Mouse (Mus musculus): Measurements from ENCODE around the gene Fkbp3.
A peak's percentile ranks its signal among the peaks of the same experiment; 100 is the strongest.
"Not testable (repeated sequence)": the region's sequence is repeated elsewhere in the genome, so short reads cannot be mapped to it uniquely, and the experiment has no call there.

The Fkbp3 gene

GRCm38 (mm10) chr12:65073611-65074178 is at the start of gene Fkbp3:
Fkbp3 (minus strand) TSS chr12:65074007.
- DNase-seq (ENCODE audit: low spot score), result peak; percentile 99

DNA sequence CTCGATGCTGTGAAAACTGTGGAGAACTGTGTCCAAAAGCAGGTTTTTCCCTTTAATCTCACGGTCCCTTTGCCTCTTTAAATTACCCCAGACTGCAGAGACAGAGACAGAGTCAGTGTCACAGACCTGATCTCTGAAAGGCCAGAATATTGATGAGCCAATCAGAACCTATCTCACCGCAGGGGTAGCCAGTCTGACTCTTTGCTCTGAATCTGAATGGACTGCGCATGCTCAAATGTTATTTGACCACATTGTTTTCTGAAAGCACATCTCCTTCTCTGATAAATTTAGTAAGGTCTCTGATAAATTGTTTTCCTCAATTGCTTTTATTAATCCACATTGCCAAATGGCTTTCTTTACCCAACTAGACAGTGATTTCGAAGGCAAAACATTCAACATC is 45.6 kb upstream of the Fkbp3 start:
- no peak for DNase-seq (ENCODE audit: low spot score)

GRCm38 (mm10) chr12:65118968-65119367 is 45.2 kb upstream of the Fkbp3 start:
- DNase-seq (ENCODE audit: low spot score), result no peak

DNA sequence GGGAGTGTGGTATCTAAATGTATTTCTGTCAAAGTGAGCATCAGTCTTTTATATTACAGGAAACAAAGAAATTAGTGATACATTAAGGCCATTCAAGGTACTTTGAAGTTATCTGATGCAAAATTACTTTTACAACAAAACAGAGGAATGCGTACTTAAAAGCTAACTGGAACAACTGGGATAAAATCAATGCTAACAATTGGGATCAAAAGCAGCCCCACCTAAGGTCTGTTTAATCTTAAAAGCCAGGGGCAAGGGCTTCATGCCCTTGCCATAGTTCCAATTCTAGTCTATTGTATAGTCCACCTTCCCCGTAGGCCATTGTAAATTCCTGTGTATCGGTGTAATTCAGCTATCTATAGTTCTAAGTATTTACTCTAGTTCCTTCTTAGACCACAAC is 41.2 kb upstream of the Fkbp3 start:
- DNase-seq (ENCODE audit: low spot score), result not testable (repeated sequence)

DNA sequence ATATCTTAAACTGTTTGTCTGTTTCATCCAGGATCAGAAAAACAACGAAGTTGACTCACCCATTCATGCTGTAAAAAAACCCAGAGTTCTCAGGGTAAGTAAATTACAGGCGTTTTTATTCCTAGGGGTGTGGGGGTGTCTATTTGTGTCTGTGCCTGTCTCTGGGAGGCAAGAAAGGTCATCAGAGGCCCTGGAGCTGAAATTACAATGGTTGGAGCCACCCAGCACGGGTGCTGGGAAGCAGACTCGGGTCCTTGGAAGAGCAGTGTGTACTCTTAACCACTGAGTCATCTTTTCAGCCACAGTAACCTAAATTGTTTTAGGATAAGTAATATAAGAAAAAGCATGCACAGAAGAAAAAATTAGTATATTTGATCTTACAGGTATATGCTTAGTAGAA is 40.1 kb upstream of the Fkbp3 start:
- DNase-seq (ENCODE audit: low spot score), result no peak

DNA sequence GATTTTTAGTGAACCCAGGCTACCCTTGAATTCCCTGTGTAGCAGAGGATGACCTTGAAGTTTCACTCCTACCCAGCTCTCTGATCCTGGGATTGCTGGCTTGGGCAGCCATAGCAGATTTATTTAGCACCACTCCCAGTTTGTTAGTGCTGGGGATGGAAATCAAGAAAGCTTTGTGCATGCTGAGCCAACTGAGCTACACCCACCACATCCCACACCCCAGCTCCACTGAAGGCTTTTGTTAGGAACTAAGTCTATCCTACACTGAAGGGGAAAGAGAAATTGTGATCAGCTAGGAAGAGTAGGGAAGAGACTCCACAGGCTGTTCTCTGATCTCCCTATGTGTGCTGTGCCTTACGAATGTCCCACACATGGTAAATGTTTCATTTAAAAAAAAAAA is 39.0 kb upstream of the Fkbp3 start:
- no peak for DNase-seq (ENCODE audit: low spot score)

DNA sequence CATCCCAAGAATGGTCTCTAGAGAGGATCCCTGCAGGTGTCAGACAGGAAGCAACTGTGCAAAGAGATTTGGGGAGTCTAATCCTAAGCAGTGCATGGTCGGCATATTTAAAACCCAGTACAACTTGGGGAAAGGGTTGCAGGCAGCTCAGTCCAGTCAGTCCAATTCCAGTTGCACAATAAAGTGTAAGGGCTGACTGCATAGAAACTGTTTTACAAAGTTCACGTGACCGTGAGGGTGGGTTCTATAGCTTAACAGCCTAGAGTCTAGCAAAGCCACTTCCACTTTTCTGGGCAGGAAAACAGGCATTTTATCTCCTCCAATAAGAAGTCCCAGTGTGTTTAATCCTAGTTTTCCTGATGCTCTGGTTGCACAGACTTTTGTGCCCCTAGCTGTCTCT is 37.7 kb upstream of the Fkbp3 start:
- DNase-seq (ENCODE audit: low spot score), result no peak

GRCm38 (mm10) chr12:65108746-65109145 is 34.9 kb upstream of the Fkbp3 start:
- DNase-seq (ENCODE audit: low spot score), result no peak

GRCm38 (mm10) chr12:65076906-65077305 is 3.1 kb upstream of the Fkbp3 start:
- no peak for DNase-seq (ENCODE audit: low spot score)

- peak; percentile 48 for DNase-seq (ENCODE audit: low spot score)
Observed at GRCm38 (mm10) chr12:65075733-65076310, 2.0 kb upstream of the Fkbp3 start.

DNA sequence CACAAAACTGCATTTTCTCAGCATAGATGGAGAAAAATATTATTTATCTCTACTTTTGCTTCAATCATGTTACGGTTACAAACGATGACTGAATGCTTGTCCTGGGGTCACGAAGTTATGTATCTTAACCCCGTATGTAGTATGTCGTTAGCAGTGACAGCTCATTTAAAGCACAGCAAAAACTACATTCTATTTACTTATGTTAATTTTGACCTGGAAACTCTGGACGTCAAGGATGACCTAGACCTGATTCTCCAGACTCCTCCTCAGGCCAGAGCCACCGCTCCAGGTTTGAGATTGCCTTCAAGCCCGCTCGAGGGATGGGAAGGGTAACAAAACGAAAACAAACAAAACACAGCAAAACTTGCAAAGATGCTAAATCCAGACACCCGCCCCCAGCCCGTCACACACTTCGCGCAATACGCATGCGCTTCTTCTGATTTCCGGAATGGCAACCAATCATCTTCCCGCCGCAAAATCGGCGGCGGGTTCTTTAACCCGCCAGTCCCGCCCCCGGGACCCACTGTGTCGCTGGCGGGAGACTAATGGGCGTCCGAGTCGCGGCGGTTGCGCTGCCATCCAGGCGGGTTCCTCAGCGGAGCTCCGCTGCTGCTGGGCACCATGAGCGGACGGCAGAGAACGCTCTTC is 1.4 kb upstream of the Fkbp3 start, which contains the start of gene Fancm:
Gene Fancm (plus strand): TSS at position 519 of the 648 bp plus-strand sequence.
- DNase-seq (ENCODE audit: low spot score), result peak; percentile 96

- peak; percentile 30 for DNase-seq (ENCODE audit: low spot score)
Observed at GRCm38 (mm10) chr12:65074651-65075050, 844 bp upstream of the Fkbp3 start.

DNA sequence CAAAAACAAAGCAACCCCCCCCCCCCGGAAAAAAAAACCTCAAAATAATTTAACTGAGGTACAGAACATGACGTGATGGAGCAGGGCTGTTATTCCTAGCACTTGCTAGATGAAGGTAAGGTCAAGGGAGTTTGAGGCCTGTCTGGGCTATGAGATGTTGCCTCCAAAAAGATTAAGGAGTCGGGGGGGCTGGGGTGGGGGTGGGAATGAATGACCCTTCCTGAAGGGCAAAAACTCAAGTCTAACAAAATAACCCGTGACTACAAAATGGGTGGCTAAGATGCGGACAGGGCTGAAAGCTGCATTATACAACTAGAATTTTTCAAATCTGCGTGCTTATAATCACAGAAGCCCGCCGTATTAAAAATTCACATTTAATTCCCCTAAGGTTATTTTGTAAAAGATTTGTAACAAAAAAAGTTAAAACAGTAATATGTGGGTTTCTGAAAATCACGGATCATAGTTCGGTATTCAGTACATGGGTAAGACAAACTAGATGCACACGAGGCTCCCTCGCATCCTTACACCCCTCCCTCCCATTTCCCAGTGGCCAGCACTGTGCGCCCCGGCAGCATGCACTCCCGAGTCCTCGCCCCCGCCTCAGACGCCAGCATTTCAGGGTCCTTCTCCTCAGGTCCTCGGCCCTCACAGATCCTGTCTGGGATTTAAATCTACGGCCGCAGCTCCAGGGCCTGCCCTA is 746 bp downstream of the Fkbp3 start:
- DNase-seq (ENCODE audit: low spot score), result no peak

- DNase-seq (ENCODE audit: low spot score), result no peak
Observed at GRCm38 (mm10) chr12:65068409-65068808, 5.4 kb downstream of the Fkbp3 start.

DNA sequence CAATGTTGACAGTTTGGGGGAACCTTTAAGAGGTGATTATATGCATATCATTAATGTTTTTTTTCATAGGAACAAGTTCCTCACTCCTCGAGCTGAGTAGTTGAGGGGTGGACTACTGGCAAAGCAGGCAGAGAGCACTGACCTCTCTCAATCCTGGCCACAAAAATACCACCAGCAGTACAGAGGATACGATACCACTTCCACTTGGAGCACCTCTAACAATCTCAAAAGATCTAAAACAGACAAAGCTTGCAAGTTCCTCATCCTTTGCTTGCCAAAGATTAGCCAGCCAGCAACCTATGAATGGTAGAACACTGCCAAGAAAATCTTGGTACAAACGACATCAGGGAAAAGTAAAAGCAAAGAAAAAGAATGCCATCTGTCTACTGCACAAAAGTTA is 7.6 kb downstream of the Fkbp3 start:
- DNase-seq (ENCODE audit: low spot score), result no peak

- no peak for DNase-seq (ENCODE audit: low spot score)
Observed at GRCm38 (mm10) chr12:65065241-65065640, 8.6 kb downstream of the Fkbp3 start.

DNA sequence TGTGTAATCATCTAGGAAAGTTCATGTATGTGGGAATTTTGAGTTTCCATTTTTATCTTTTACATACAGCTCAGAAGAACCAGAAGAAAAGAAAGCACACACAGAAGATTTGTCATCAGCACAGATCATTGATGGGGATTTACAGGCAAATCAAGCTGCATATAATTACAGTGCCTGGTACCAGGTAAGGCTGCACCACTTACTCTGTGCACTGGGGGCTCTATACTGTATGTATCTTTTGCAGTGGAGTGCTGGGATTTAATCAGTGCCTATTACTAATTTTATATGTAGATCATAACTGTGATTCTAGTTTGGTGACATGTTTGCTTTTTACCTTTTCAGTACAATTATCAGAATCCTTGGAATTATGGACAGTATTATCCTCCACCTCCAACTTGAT is 12.7 kb downstream of the Fkbp3 start:
- no peak for DNase-seq (ENCODE audit: low spot score)

- DNase-seq (ENCODE audit: low spot score), result no peak
Observed at GRCm38 (mm10) chr12:65058203-65058602, 15.6 kb downstream of the Fkbp3 start.

GRCm38 (mm10) chr12:65048799-65049198 is 25.0 kb downstream of the Fkbp3 start:
- no peak for DNase-seq (ENCODE audit: low spot score)

DNA sequence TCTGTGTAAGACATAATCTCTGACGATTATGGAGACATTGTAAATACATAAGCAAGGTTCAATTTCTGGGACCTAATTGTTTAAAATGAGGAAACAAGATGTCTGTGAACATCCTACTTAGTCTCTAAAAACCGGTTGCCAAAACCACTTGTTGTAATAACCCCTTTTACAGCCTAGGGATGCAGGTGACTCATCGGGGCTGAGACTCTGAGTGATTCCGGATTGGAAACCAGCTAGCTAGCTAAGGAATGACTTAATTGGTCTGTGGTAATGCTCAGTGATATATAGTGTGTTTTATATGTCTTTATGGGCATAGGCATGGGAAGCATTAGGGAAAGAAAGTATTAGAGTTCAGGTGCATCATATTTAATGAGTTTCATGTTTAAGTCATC is 36.3 kb downstream of the Fkbp3 start:
- DNase-seq (ENCODE audit: low spot score), result peak; percentile 72

DNA sequence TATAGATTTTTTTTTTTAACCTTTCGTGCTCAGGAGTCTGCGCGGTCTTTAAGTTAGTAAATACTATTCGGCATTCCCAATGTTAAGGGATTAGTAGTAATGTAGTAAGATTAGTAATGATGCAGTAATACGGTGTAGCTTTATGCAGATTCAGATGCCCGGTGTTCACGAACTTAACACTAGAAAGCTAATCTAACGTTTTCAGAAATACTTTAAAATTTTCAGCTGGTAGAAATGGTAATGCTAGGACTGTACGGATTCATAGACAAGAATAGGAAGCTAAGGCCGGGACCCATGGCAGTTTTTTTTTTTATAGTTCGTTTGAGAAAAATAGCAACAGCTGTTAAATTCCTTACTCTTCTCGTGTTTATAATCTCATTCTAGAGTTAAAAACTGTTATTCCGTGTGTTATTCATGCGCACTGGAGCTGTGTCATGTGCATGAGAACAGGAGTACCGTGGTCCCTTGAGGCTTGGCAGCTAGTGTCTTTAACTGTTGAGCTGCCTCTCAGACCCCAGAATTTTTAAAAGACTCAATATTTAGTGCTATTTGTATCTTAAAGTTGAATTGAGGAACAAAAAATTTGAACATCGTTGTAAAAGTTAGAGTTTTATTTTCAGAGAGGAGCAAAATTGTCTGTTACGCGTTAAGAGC is 36.8 kb downstream of the Fkbp3 start:
- peak; percentile 45 for DNase-seq (ENCODE audit: low spot score)

GRCm38 (mm10) chr12:65036190-65036870 is 37.5 kb downstream of the Fkbp3 start, which contains the start of gene Prpf39:
Prpf39 (plus strand) TSS chr12:65036333.
- DNase-seq (ENCODE audit: low spot score), result peak; percentile 95
